Mouse (Mus musculus) ES-E14 (cell line): ENCODE measurements at regions not wholly inside any gene's neighbourhood (a gene's known extent, or its start where the extent isn't known, plus 50 kb on each side); places are given as distances from the start of the nearest gene placed in this dataset.

Source experiments
- DNase-seq: peaks from one replicate; pipeline ENCODE4 v3.0.0-alpha.2; 2013; ENCODE audit warnings: low read depth, low spot score
- H3K27ac ChIP-seq: 2 replicates; pipeline ENCODE4 v1.5.1; 2012; ENCODE audit warnings: low read depth, mild to moderate bottlenecking, low read length, moderate library complexity, mixed read lengths; ENCODE audit not compliant: poor library complexity, insufficient read depth, severe bottlenecking
- H3K36me3 ChIP-seq: 2 replicates; pipeline ENCODE4 v1.6.1; 2012; ENCODE audit warnings: mild to moderate bottlenecking, low read length, moderate library complexity, mixed read lengths; ENCODE audit not compliant: control insufficient read depth, poor library complexity, insufficient read depth, severe bottlenecking
- H3K4me1 ChIP-seq, 2 experiments: fragments of 150-350 bp in 1 of 2; sonication (generic) in 1 of 2; 2 replicates each; pipeline ENCODE4 v1.6.1; 2012; ENCODE audit warnings: low read length in 2 of 2, mild to moderate bottlenecking in 1 of 2, mixed read lengths in 1 of 2; ENCODE audit not compliant: control insufficient read depth in 2 of 2, insufficient read depth in 2 of 2, poor library complexity in 1 of 2
- H3K4me3 ChIP-seq, 2 experiments: fragments of 150-350 bp in 1 of 2; sonication (generic) in 1 of 2; 2 replicates each; pipeline ENCODE4 v1.5.1; 2012; ENCODE audit warnings: low read length in 2 of 2, low read depth in 1 of 2, mild to moderate bottlenecking in 1 of 2, mixed read lengths in 1 of 2; ENCODE audit not compliant: insufficient read depth in 1 of 2, poor library complexity in 1 of 2, severe bottlenecking in 1 of 2
- H3K9ac ChIP-seq: 2 replicates; pipeline ENCODE4 v1.6.1; 2012; ENCODE audit warnings: low read depth, mild to moderate bottlenecking, low read length, mixed read lengths; ENCODE audit not compliant: poor library complexity, insufficient read depth, severe bottlenecking
- H3K9me3 ChIP-seq: fragments of 150-350 bp; sonication (generic); 2 replicates; pipeline ENCODE4 v1.6.1; 2012; ENCODE audit warnings: low read depth, mild to moderate bottlenecking, low read length; ENCODE audit not compliant: control insufficient read depth, insufficient read depth
- CHD2 ChIP-seq: IDR thresholded peaks from 2 replicates; pipeline ENCODE4 v1.6.1; 2014; ENCODE audit warnings: mild to moderate bottlenecking, low read depth, low read length, inconsistent platforms
- HCFC1 ChIP-seq: IDR thresholded peaks from 2 replicates; pipeline ENCODE4 v1.6.1; 2012; ENCODE audit warnings: low read length, inconsistent platforms, borderline replicate concordance; ENCODE audit not compliant: insufficient read depth
- MAFK ChIP-seq: IDR thresholded peaks from 2 replicates; pipeline ENCODE4 v1.6.1; 2014; ENCODE audit warnings: mild to moderate bottlenecking, low read depth, low read length, inconsistent platforms; ENCODE audit not compliant: insufficient read depth
- ZC3H11A ChIP-seq: IDR thresholded peaks from 2 replicates; pipeline ENCODE4 v1.6.1; 2012; ENCODE audit warnings: low read depth, mild to moderate bottlenecking, inconsistent platforms, low read length, borderline replicate concordance
- ZNF384 ChIP-seq: IDR thresholded peaks from 2 replicates; pipeline ENCODE4 v1.6.1; 2012; ENCODE audit warnings: low read depth, low read length, inconsistent platforms
- in situ Hi-C, 2 experiments: fragments of 600-800 bp; cut with MboI; formaldehyde crosslinking; loops; one replicate each; pipeline ENCODE4 v1.15.1; 2025; ENCODE audit warnings: low sequenced_read_pairs in 2 of 2, inconsistent platforms in 1 of 2; ENCODE audit not compliant: unreplicated experiment in 2 of 2

DNA sequence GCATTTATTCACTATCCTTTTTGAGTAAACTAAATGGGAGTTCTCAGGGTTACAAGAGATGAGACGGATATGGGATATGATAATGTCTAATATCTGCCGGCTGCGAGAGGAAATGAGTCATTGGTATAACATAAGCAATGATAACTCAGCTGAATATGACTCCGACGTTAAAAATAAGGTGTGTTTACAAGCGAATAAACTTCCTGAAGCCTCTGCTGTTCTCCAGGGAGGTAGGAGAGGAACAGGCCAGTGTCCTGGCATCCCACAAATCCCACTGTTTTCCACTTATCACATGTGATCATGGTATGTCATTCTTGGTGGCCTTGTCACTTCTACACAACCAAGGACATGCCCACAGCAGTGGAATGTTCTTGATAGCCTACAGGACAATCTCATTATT lies 641.7 kb upstream of the Sall1 start:
- H3K9me3 ChIP-seq, result no peaks in the 10 kb centered on the region
- in situ Hi-C loops, result no loop called here

GRCm38 (mm10) chr8:89680937-89681336 lies 637.0 kb upstream of the Sall1 start:
- no peaks in the 10 kb centered on the region for H3K4me1 ChIP-seq
- TF ChIP-seq ZNF384 (no peak), ZC3H11A (no peak), CHD2 (no peak)
- H3K36me3 ChIP-seq, result no peaks in the 10 kb centered on the region
- no peak overlapping the region for H3K4me3 ChIP-seq
- no peak overlapping the region for H3K9ac ChIP-seq
- in situ Hi-C loops, result no loop called here
- H3K27ac ChIP-seq, result no peak overlapping the region
- no peaks in the 10 kb centered on the region for H3K9me3 ChIP-seq
- no peak for DNase-seq

More for the DNA sequence above, 641.7 kb upstream of the Sall1 start:
- Histone ChIP-seq H3K36me3 (no peaks in the 10 kb centered on the region), H3K27ac (no peak overlapping the region), H3K9ac (no peak overlapping the region), H3K4me1 (no peaks in the 10 kb centered on the region), H3K4me3 (no peak overlapping the region)
- DNase-seq, result no peak
- no peak for TF ChIP-seq ZC3H11A
- no peak for TF ChIP-seq MAFK
- no peak for TF ChIP-seq ZNF384
- no peak for TF ChIP-seq CHD2
- TF ChIP-seq HCFC1, result no peak

GRCm38 (mm10) chr8:89680341-89680740 lies 636.4 kb upstream of the Sall1 start:
- in situ Hi-C loops, result no loop called here
- no peak for DNase-seq
- TF ChIP-seq CHD2 (no peak), HCFC1 (no peak), MAFK (no peak), ZC3H11A (no peak)

GRCm38 (mm10) chr8:89679551-89679950 lies 635.6 kb upstream of the Sall1 start:
- TF ChIP-seq ZNF384 (no peak), MAFK (no peak), HCFC1 (no peak), ZC3H11A (no peak), CHD2 (no peak)
- DNase-seq, result no peak
- in situ Hi-C loops, result no loop called here

More at GRCm38 (mm10) chr8:89680341-89680740, 636.4 kb upstream of the Sall1 start:
- H3K4me1 ChIP-seq, result no peaks in the 10 kb centered on the region
- no peak overlapping the region for H3K9ac ChIP-seq
- no peak overlapping the region for H3K4me3 ChIP-seq
- no peak overlapping the region for H3K27ac ChIP-seq
- H3K9me3 ChIP-seq, result no peaks in the 10 kb centered on the region
- H3K36me3 ChIP-seq, result no peaks in the 10 kb centered on the region

GRCm38 (mm10) chr8:89677266-89677665 lies 633.3 kb upstream of the Sall1 start:
- Histone ChIP-seq H3K9ac (no peak overlapping the region), H3K4me3 (no peak overlapping the region), H3K27ac (no peak overlapping the region), H3K4me1 (no peaks in the 10 kb centered on the region), H3K9me3 (no peaks in the 10 kb centered on the region), H3K36me3 (no peaks in the 10 kb centered on the region)
- TF ChIP-seq ZNF384 (no peak), CHD2 (no peak), HCFC1 (no peak), ZC3H11A (no peak), MAFK (no peak)
- DNase-seq, result no peak
- in situ Hi-C loops, result no loop called here

More at GRCm38 (mm10) chr8:89679551-89679950, 635.6 kb upstream of the Sall1 start:
- Histone ChIP-seq H3K9ac (no peak overlapping the region), H3K36me3 (no peaks in the 10 kb centered on the region), H3K4me3 (no peak overlapping the region), H3K27ac (no peak overlapping the region), H3K4me1 (no peaks in the 10 kb centered on the region), H3K9me3 (no peaks in the 10 kb centered on the region)
